In the genomic region with DNA sequence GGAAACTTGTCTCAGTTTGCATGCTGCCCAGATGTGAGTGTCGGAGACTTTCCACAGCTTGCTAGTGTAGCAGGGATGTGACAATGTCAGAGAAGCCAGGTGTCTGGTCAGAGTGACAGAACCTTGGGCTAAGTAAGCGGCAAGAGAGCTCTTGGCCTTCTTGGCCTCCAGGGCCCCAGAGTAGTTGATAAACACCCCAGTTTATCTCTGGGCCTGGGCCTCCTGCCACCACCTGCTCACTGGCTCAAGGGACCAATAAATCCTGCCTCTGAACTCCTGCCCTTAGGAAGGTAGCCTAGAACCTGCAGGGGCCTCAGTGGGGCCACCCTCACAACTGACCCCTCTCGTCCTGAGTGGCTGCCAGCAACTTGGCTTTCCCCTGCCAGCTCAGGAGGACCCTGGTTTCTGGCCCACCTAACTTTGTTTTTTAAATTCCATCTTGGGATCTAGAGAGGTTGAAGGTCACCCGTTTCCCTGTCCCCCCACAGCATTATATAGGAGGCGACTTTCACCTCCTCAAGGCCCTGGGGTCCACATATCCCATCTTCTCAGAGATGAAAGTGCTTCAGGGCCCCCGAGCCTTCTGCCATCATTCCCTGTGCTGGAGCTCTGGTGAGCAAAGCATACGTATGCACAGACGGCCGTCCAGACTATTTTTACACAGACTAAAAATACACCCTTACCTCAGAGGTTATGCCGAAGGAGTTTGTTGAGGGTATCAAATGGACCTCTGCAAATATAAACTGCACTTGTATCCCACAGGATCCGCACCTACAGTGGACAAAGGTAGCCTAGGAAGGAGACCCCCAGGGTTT, we compare ENCODE assay signal across 13 mouse cellular contexts.
DNase-seq lines count a peak whose midpoint lies in the region; ATAC-seq and TF ChIP-seq lines count a peak whose summit lies in the region.
"Had no signal": no experiment of that assay in that cellular context is flagged by ENCODE, and none has a peak within 500 bp of the region (broad histone marks: within the 10 kb centered on the region; RNA-seq: fewer than 3 reads in every experiment).

No protein-coding gene starts in this region.

- H3K4me1 ChIP-seq in lung, embryonic 14.5 days (ENCODE audit: insufficient read depth): no peaks in the 10 kb centered on the region
- H3K4me1 ChIP-seq in heart, embryonic 14.5 days (ENCODE audit: control insufficient read depth in 2 of 2, insufficient read depth in 2 of 2, low read length in 2 of 2): peaks cover 30 to 33% of the 10 kb centered on the region in 2 experiments
- H3K4me1 ChIP-seq in limb, embryonic 15.5 days: peaks cover 28% of the 10 kb centered on the region
- H3K4me1 ChIP-seq: hindbrain, embryonic 15.5 days; lung, embryonic 15.5 days; megakaryocyte, embryonic 14.5 days had no signal

- no peak for TF ChIP-seq CTCF in lung, embryonic 14.5 days (IDR thresholded peaks at IDR 0.05; ENCODE audit: low read depth)

- peak overlapping the region; percentile 21; the same call in 1 of the 2 replicates for H3K27ac ChIP-seq in lung, embryonic 14.5 days (ENCODE audit: low read depth)
- H3K27ac ChIP-seq in heart, embryonic 14.5 days (replicated peaks in 1 of 2; ENCODE audit: control insufficient read depth in 1 of 2, insufficient read depth in 1 of 2, low read depth in 2 of 2, low read length in 2 of 2): peak overlapping the region; percentile 98 to 99
- H3K27ac ChIP-seq in limb, embryonic 15.5 days: peak overlapping the region; percentile 51; the same call in 1 of the 2 replicates
- H3K27ac ChIP-seq: hindbrain, embryonic 15.5 days; lung, embryonic 15.5 days had no signal

- intact Hi-C loops in gastrocnemius, postnatal 14 days (cut with DNase I; ENCODE audit: low total_unique reads): no loop called here

- WGBS in lung, embryonic 14.5 days: 73% methylated on average over 11 of the region's 11 CpGs
- WGBS in heart, embryonic 14.5 days: 29% methylated on average over 11 of the region's 11 CpGs
- 65% methylated on average over 11 of the region's 11 CpGs for WGBS in limb, embryonic 15.5 days

- no peak overlapping the region for H3K4me2 ChIP-seq in lung, embryonic 14.5 days
- peak overlapping the region; percentile 46 for H3K4me2 ChIP-seq in heart, embryonic 14.5 days (ENCODE audit: low read length)
- H3K4me2 ChIP-seq in limb, embryonic 15.5 days: no peak overlapping the region
- H3K4me2 ChIP-seq: hindbrain, embryonic 15.5 days; lung, embryonic 15.5 days had no signal

- no peak for ATAC-seq in lung, embryonic 14.5 days (ENCODE audit: insufficient read depth)
- peak; percentile 41; the same call in 1 of the 2 replicates for ATAC-seq in heart, embryonic 14.5 days (ENCODE audit: insufficient number of reproducible peaks, insufficient read depth, low FRiP score, low read depth)
- ATAC-seq in limb, embryonic 15.5 days (ENCODE audit: insufficient number of reproducible peaks, low FRiP score, low TSS enrichment, low read depth): no peak

- no peaks in the 10 kb centered on the region for H3K9me3 ChIP-seq in lung, embryonic 14.5 days (ENCODE audit: low read depth, low read length)
- H3K9me3 ChIP-seq in heart, embryonic 14.5 days (ENCODE audit: control insufficient read depth, low read length): no peaks in the 10 kb centered on the region
- no peaks in the 10 kb centered on the region for H3K9me3 ChIP-seq in limb, embryonic 15.5 days
- H3K9me3 ChIP-seq: hindbrain, embryonic 15.5 days; lung, embryonic 15.5 days; megakaryocyte, embryonic 14.5 days had no signal

- H3K36me3 ChIP-seq in lung, embryonic 14.5 days (ENCODE audit: insufficient read depth): no peaks in the 10 kb centered on the region
- no peaks in the 10 kb centered on the region for H3K36me3 ChIP-seq in heart, embryonic 14.5 days (ENCODE audit: control insufficient read depth, insufficient read depth, low read length)
- H3K36me3 ChIP-seq in limb, embryonic 15.5 days: no peaks in the 10 kb centered on the region
- H3K36me3 ChIP-seq: hindbrain, embryonic 15.5 days; lung, embryonic 15.5 days had no signal

- DNase-seq in lung, embryonic 14.5 days: no peak
- DNase-seq in lung, postnatal 4 days: no peak
- peak; percentile 43 for DNase-seq in gastrocnemius, postnatal 14 days
- DNase-seq in layer of hippocampus, postnatal 25 days (ENCODE audit: extremely low spot score in 1 of 2, low spot score in 1 of 2): no peak
- DNase-seq in kidney, postnatal 25 days: no peak
- DNase-seq: cerebellum, adult 8-10 months; kidney, adult 9 months; spleen, adult 18-20 months had no signal

- H3K4me3 ChIP-seq in lung, embryonic 14.5 days (ENCODE audit: low read depth, low read length): no peak overlapping the region
- no peak overlapping the region for H3K4me3 ChIP-seq in heart, embryonic 14.5 days (ENCODE audit: control insufficient read depth in 1 of 2, insufficient read depth in 1 of 2, low read depth in 1 of 2, low read length in 2 of 2)
- no peak overlapping the region for H3K4me3 ChIP-seq in limb, embryonic 15.5 days
- H3K4me3 ChIP-seq: hindbrain, embryonic 15.5 days; lung, embryonic 15.5 days; megakaryocyte, embryonic 14.5 days had no signal

- no peak overlapping the region for H3K9ac ChIP-seq in lung, embryonic 14.5 days
- peak overlapping the region; percentile 66 for H3K9ac ChIP-seq in heart, embryonic 14.5 days (ENCODE audit: low read length)
- no peak overlapping the region for H3K9ac ChIP-seq in limb, embryonic 15.5 days
- H3K9ac ChIP-seq: hindbrain, embryonic 15.5 days; lung, embryonic 15.5 days had no signal

- H3K27me3 ChIP-seq in lung, embryonic 14.5 days (ENCODE audit: insufficient read depth, low read length): no peaks in the 10 kb centered on the region
- H3K27me3 ChIP-seq in heart, embryonic 14.5 days (ENCODE audit: control insufficient read depth, insufficient read depth, low read length): no peaks in the 10 kb centered on the region
- no peaks in the 10 kb centered on the region; the same call in 1 of the 2 replicates for H3K27me3 ChIP-seq in limb, embryonic 15.5 days
- H3K27me3 ChIP-seq: hindbrain, embryonic 15.5 days; lung, embryonic 15.5 days had no signal

Comparison
In these comparisons a context has a peak if more than half of its experiments do, and no peak if none do; other contexts are left out.
1. H3K27ac ChIP-seq: peak in every context shown above with its lines; median percentile 98 in heart, embryonic 14.5 days; 51 in limb, embryonic 15.5 days; 21 in lung, embryonic 14.5 days.